Mouse (Mus musculus) urinary bladder, postnatal 25 days (tissue): ENCODE data around the gene Rbbp9.
A peak's percentile ranks its signal among the peaks of the same experiment; 100 is the strongest.
"Not testable (repeated sequence)": the region's sequence is repeated elsewhere in the genome, so short reads cannot be mapped to it uniquely, and the experiment has no call there.

Source experiments
- DNase-seq: peaks from one replicate; pipeline ENCODE4 v3.0.0; 2022; ENCODE audit warnings: low spot score

Gene Rbbp9

DNA sequence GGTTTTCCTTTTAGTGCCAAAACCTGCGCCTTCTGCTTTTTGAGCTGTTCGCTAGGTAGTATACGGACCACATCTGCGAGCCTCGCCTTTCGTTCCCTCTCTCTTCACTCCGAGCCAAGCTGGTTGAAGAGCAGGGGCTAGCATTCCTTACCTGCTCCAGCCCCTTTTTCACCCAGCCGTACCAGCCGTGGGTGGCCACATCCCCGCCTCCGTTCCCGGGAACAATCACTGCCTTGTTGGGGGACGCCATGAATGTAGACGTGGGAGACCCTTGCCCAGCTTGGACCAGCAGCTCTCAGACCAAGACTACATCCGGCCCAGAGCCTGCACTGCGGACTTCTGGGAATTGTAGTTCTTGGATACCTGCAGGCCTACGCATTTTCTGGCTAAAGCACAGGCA is at the start of gene Rbbp9:
Gene Rbbp9 (minus strand): TSS at position 341 of the 400 bp plus-strand sequence.
- peak; percentile 43 for DNase-seq

DNA sequence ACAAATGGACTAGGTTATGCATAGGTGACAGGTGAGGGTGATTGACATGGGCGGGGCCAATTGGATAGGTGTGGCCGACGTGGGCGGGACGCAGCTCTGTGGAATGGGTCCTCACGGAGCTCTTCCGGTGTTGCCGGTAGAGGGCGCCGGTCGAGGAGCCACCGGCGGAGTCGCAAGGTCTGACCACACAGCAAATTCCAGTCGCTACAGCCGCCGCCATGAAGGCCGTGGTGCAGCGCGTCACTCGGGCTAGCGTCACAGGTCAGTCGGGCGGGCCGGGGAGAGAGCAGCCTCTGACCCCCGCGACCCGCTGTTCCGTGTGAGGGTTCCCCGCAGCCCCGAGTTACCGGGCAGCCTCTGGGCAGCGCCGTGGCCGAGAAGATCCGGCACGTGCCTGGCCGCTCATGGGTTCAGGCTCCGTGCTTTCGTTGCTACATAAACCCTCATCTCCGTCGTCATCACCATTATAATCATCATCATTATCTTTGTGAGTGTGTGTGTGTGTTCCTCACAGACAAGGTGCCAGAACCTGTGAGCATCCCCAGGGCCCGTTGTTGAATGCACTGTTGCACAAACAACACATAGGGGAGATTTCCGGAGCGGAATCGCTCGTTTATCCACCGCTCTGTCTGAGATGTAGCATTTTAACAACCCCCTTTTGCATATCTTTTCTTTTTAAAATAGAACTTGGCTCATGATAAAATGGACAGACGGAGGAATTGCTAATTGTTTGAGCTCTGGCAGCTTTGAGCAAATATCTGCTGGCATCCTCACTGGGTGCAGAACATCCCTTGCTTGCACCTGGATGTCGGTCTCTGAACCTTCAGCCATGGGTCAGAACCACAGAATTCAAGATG is 49.4 kb upstream of the Rbbp9 start, which contains the start of gene Dtd1:
Gene Dtd1 (plus strand): TSS at position 67 of the 857 bp plus-strand sequence.
- peak; percentile 90 for DNase-seq

DNA sequence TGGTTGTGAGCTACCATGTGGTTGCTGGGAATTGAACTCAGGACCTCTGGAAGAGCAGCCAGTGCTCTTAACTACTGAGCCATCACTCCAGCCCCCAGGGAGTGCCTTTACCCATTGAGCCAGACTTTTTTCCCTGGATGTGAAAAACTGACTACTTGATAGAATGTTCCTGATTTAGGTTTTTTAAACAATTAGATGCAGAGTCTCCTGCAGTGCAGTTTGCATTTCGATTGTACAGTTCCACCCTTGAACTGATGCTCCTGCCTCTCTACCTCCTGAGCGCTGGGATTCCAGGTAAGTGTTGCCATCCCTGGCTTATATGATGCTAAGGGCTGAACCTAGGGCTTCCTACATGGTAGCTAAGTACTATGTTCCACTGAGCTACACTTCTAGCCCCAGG is 47.3 kb upstream of the Rbbp9 start:
- no peak for DNase-seq

DNA sequence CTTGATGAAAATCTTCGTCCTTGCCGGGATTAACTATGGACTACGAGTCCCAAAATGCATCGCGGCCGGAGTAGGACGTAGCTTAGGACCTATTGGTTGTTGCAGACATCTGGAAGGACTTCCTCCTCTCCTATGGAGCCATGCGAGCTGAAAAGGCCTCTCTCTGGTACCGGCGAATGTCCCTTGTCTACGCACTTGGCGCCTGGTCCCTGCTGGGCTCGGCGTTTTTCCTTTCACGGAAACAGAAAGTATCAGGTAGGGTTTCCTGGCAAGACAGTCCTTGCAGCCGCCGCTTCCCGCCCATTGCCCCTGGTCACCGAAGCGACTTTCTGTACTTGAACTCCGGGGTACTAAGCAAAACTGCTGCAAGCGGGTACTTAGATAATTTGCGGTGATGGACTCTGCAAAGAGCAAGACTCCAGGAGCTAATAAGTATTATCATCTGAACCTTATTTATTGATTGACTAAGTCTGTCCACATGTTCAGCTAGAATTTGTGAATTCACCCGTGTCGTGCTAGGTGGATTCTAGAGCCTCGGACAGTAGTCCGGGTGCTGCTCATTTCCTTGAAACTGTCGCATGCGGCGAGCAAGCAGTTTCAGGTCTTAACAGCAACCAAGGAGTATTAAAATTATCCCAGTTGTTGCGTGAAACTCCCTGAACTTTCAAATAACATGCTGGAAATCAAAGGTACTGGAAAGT is 43.4 kb upstream of the Rbbp9 start, which contains the start of gene Smim26:
Gene Smim26 (plus strand): TSS at position 104 of the 701 bp plus-strand sequence.
- peak; percentile 58 for DNase-seq

DNA sequence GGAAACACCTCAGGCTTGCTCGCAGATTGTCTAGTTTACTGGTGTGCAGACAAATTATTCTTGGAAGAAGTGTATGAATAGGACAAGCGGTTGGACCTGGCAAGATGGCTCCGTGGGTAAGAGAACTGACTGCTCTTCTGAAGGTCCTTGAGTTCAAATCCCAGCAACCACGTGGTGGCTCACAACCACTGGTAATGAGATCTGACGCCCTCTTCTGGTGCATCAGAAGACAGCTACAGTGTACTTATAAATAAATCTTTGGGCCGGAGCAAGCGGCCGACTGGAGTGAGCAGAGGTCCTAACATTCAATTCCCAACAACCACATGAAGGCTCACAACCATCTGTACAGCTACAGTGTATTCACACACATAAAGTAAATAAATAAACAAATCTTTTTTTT is 42.4 kb upstream of the Rbbp9 start:
- not testable (repeated sequence) for DNase-seq

DNA sequence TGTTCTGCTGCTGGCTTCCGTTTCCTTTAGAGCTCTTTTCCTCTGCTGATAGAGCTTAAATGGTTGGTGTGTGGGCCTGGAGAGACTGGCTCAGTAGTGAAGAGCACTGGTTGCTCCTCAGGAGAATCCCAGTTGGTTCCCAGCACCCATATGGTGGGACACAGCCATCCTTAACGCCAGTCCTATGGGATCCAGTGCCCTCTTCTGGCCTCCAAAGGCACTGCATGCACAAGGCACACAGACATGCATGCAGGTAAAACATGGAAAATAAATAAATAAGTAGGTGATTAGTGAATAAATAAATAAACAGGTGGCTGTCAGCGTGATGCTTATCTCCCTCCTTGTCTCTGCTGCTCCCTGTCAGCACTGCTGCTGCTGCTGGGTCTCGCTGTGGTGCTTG is 38.1 kb upstream of the Rbbp9 start:
- DNase-seq: no peak

DNA sequence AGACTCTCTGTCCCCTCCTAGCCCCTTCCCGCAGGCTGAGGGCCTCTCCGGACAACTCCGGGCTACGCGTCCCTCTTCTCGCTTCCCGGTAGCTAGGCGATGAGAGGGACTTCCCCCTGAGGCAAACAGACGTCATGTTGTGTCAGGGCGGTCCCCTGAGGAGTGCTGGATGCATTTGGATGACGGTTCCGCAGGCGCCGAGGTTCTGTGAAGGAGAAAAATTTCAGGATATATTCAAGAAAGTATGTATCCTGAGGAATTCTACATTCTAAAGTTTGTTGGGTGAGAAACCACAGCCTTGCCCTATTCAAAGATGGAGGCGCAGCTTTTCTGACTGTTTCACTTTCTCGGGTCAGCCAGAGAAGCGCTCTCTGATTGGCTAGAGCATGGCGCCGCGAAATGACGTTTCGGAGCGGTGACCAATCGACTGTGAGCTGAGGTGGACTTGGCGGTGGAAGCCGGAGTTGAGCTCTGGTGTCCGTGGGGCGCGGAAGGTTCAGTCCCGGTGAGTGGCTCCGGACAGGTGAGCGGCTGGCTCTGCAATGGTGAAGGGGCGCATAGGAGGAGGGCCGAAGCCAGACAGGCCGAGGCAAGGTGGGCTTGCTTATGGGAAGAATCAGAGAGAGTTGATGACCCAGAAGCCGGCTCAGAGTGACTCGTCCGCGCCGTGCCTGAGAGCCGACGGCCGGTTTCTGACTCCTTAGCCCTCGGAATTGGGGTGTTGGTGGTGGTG is 5.3 kb upstream of the Rbbp9 start, which contains the start of gene Sec23b:
Gene Sec23b (plus strand): TSS at position 410 of the 733 bp plus-strand sequence.
- peak; percentile 89 for DNase-seq

DNA sequence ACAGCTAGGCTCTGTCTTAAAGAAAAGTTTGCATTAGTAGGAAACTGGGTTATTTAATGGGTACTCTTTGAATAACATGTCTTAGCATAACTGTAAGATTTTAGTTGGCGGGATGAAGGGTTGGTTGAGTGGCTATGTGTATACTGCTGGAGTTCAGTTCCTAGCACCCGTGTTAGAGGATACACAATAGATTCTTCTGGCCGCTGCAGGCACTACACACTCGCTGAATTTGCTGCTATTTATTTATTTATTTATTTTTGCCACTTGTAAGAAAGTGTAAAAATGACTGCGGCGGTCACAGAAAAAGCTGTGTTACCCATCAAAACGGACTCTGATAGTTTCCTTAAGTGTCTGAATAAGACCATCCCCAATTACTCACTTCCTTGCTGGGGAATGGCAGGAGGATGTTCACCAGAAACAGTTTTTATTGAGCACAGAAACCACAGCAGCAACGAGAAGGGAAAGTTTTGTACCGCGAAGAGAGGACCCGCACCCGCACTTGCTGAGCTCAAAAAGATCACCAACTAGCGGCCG is 4.7 kb upstream of the Rbbp9 start:
- no peak for DNase-seq

DNA sequence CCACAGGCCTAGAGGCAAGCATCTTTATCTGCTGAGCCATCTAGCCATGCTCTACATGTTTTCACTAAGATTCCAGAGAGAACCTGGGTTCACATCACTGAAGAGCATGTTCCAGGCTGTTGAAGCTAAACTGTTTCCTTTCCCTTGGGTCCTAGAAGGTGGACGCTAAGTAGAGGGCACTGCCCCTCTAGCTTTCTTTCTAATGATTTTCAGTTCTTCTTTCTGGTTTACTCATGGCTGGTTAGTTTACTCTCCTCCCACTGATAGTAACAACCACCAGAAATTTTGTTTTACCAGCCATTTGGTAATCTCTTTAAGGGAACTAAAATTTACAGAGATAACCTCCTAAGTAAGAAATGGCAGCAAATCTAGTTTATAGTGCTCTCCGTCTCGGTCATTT is 3.2 kb upstream of the Rbbp9 start:
- no peak for DNase-seq

DNA sequence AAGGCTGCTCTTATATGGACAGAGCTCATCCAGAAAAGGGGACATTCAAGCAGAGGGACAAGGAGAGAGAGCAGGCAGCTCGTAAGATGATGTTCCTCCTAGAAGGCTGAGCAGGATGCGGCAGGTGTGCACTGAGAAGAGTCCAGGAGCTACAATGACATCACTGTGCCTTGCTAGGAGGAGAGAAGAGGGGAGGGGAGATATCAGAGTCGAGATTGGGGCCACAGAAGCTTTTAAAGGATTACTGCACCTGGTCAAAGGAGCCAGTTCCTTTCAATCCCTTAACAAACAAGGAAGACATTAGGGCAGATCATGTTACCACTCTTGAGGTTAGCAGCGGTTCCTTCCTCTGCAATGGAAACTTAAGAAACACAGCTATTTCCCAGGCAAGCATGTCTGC is 3.1 kb downstream of the Rbbp9 start:
- DNase-seq: no peak

DNA sequence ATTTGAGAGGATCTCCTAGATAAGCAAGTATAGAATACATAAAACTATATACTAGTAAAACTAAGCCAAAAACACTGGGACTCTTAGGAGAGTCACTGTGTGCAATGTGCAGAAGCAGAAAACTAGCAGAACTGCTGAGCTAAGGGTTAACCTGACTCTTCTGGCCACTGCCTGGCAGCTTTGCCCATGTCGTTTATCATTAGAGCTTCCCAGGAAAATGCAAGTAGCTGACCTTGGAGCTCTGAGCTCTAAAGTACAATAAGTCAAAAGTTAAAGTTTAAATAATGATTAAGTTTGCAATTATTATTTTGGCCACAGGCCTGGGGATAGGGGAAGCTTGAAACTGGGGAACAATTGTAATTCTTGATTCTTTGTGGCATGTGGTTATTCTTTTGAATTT is 5.2 kb downstream of the Rbbp9 start:
- DNase-seq: no peak

DNA sequence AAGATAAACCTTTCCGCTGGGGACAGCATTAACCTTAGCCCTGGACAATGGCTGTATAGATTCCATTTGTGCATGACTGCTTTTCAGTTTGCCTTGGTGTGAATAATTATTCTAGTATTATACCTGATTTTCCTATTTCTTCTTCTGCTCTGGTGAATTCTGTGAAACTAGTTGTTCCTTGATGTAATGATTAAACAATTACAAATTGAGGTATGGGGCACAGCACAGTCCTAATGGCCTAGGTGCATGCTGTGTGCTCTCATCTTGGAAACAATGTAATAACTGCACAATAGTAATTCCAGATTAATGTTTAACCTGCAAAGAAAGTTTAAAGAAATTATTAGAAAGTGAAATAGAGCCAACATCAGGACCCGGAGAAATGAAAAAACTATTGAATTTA is 5.6 kb downstream of the Rbbp9 start:
- DNase-seq: no peak

DNA sequence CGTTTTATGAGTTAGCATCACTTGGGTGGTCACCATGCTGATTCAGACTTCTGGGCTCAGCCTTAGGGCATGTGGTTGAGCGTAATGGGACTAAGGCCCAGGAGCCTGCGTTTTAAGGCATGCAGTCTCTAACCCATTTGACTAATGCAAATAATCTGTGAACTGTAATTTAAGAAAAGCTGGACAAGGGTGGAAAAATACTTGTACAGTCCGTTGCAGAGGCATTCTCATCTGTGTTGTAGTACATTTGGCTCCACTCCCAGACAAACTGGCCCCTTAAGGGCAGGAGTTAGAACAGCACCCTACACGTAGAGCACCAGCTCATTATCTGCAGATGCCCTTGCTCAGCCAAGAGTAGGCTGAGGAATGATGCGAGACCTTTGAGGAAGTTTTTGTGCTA is 6.0 kb downstream of the Rbbp9 start:
- DNase-seq: no peak

DNA sequence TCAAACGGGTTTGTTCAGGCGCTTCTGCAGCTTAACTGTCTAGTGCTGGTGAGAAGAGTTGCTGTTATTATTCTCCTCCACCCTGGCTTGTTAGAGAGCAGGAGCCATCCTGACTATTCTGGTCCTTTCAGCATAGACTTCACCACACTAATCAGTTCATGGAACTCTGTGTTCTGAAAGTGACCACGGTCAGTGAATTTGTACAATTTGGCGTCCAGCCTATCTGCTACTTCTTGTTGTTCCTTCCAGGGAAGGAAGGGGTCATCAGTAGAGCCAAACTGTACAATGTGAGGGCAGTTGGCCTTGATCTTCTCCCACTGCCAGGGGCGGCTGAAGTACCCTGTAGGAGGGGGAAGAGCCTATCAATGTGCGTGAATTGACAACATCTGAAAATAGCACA is 7.0 kb downstream of the Rbbp9 start:
- no peak for DNase-seq

DNA sequence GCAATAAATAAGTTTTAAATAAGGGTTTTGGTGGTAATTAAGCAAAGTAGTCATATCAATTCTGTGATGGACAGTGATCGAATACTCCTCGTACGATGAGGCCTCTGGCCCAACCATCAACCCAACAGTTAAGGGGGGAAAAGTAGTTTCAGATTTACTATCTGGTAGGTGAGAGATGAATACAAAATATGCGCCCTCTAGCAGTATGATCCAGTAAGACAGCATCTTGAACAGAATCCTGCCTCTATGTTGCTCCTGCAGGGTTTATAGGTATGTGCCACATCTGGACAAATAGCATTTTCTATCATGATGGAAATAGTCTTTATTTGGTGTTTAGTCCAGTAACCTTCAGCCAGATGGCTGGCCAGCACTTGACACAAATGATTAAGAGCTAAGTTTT is 9.4 kb downstream of the Rbbp9 start:
- no peak for DNase-seq

DNA sequence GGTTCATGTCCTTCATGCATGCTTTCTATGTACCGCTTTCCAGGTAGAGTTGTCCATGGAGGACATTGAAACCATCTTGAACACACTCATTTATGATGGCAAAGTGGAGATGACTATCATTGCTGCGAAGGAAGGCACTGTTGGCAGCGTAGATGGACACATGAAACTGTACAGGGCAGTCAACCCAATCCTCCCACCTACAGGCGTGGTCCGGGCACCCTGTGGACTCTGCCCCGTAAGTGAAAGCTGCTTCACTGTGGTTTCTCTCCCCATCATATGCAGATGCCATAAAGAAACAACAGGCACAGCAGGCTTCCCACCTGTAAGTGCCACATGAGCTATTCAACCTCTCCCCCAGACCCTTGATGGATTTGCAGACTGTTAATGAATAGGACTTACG is 13.5 kb downstream of the Rbbp9 start:
- DNase-seq: no peak

DNA sequence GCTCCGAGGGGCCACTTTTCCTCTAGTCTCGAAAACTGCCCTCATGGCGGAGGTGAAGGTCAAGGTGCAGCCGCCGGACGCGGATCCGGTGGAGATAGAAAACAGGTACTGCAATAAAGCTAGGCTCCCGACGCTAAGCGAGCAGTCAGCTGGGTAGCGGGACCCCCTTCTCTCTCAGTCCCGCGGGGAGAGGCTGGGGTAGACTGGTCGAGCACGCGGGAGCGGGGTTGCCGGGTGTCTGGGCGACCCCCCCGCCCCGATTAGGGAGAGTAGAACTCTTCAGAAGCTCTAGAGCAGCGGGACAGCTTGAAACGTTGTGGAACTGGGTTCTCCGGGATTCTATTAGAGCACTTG is 22.9 kb downstream of the Rbbp9 start:
- DNase-seq: no peak

DNA sequence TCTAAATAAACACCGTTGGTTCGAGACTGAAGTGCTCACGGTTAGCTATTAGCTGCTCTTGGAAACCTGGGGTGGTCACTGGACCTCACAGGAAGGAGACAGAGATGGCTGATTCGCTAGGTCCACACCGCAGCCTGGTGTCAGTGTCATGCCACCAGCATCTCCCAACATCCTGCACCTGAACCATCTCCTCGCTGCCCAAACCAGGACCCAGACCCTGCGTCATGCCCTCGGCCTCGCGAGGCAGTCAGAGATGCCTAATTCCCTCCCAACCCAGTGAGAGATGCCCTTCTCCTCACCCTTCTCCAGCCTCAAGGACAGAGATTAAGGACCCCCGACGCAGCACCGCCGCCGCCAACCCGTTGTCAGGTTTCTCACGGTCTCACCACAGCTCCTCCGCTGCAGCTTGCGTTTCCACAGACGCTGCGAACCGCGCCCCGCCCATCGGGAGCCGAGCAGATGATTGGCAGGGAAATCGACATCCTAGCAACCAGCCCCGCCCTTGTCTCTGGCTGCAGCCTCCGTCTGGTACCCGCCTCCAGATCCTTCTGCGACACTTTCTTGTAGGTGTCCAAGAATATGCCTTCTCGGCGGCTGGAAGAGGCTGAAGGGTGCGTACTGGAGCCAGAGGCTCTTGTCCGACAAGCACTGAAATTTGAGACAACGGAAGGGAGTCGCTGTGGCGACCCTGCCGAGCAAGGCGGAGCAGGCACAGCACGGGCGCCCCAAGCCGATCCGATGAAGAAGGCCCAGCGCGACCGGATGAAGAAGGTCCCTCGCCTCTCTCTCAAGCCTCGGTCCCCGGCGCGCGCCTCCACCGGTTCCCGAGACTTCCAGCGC is 23.5 kb downstream of the Rbbp9 start, which contains the start of the genes Dzank1 and Polr3f:
Gene Dzank1 (minus strand): TSS at position 434 of the 840 bp plus-strand sequence.
Gene Polr3f (plus strand): TSS at position 738 of the 840 bp plus-strand sequence.
- DNase-seq: peak; percentile 93

DNA sequence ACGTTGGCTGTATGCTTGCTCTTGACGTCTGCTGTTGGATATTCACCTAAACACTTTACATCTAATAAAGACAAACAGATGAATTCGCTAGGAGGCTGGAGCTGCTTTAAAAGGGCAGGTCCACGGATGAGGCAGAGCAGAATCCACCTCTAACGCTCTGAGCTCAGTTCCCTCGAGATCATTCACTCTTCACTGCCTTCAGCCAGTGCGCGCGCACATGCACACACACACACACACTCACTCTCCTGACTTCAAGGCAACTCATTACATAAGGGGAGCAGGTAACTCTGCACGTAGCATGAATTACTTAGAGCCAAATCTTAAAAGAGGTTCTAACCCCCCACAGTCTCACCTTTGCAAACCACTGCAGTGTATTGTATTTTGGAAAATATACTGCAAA is 24.8 kb downstream of the Rbbp9 start:
- DNase-seq: no peak

DNA sequence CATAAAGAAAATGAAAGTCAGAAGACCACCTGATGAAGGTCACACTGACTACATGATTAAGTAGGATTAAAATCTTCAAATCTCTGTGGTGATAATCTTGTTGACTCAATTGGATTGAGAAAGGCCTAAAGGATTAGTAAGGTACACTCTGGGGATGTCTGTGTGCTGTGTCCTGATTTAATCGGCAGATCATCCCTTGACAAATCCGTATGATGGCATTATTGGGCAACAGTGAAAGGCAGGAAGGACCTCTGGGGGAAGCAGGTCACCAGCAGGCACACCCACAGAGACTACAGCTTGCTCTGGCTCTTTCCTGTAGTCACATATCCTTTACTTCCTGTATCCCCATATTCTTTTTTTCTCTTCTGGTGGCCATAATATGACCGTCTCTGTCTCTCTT is 30.9 kb downstream of the Rbbp9 start:
- no peak for DNase-seq

DNA sequence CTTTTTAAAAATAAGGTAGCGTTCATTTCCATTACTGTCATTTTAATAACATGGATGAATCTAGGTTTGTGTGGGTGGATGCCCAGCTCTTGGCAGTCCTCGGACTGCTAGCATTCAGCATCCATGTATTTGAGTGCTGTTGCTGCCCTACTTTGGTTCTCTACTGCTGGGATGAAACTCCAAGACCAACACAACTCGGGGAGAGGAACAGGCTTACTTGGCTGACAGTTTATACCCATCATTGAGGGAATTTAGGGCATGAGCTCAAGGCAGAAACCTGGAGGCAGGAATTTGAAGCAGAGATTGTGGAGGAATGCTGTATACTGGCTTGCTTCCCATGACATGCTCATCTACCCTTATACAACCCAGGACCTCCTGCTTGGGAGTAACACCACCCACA is 36.0 kb downstream of the Rbbp9 start:
- DNase-seq: no peak
